Mouse (Mus musculus): ENCODE measurements around the gene Prss45. TPM values are rescaled to one million over a fixed set of nuclear protein-coding genes. Genes with fewer than 3 reads are reported as not detected.
A peak's percentile ranks its signal among the peaks of the same experiment; 100 is the strongest.

Gene Prss45
- polyA plus RNA-seq, 1 experiment: 0.50 TPM

- no peak overlapping the region for H3K27ac ChIP-seq (ENCODE audit: insufficient read depth, low read length)
- TF ChIP-seq POLR2A (IDR thresholded peaks at IDR 0.05; ENCODE audit: extremely low read depth, insufficient read depth, low read length) (no peak), CTCF (IDR thresholded peaks at IDR 0.05; ENCODE audit: extremely low read depth, insufficient read depth, low read length) (peak; percentile 26; the same call in 1 of the 2 replicates)
- H3K4me1 ChIP-seq (ENCODE audit: control insufficient read depth, insufficient read depth, low read length): no peaks in the 10 kb centered on the region
- H3K4me3 ChIP-seq (ENCODE audit: insufficient read depth, low read length): no peak overlapping the region
These were observed 55.8 kb downstream of the Prss45 start for GRCm38 (mm10) chr9:110890026-110890783.

Other genes starting within 250 kb of the Prss45 start
- 2.5 and 3.7 TPM in 2 replicates for gene Nradd, start 210.1 kb upstream of the Prss45 start, polyA plus RNA-seq (2012; rRNA removed)
- gene Nbeal2, start 180.4 kb upstream of the Prss45 start, polyA plus RNA-seq (2012; rRNA removed): 10.0 and 10.7 TPM in 2 replicates
- gene Ccdc12, start 178.1 kb upstream of the Prss45 start, polyA plus RNA-seq (2012; rRNA removed): 100 and 103 TPM in 2 replicates
- gene Myl3, start 92.7 kb upstream of the Prss45 start, polyA plus RNA-seq (2012; rRNA removed): 0.13 and 0.30 TPM in 2 replicates
- 8.2 and 9.0 TPM in 2 replicates for gene Pth1r, start 87.4 kb upstream of the Prss45 start, polyA plus RNA-seq (2012; rRNA removed)
- not detected in 2 replicates for gene Prss42, start 36.4 kb upstream of the Prss45 start, polyA plus RNA-seq (2012; rRNA removed)
- not detected in 2 replicates for gene Prss44, start 20.6 kb upstream of the Prss45 start, polyA plus RNA-seq (2012; rRNA removed)
- 0.08 and 0.21 TPM in 2 replicates for gene Prss43, start 7.9 kb upstream of the Prss45 start, polyA plus RNA-seq (2012; rRNA removed)
- not detected in 2 replicates for gene Prss46, start 9.9 kb downstream of the Prss45 start, polyA plus RNA-seq (2012; rRNA removed)
- gene Prss50, start 23.4 kb downstream of the Prss45 start, polyA plus RNA-seq (2012; rRNA removed): 0.95 and 1.1 TPM in 2 replicates
- 8.4 and 9.1 TPM in 2 replicates for gene Als2cl, start 45.3 kb downstream of the Prss45 start, polyA plus RNA-seq (2012; rRNA removed)
- gene Tmie, start 45.5 kb downstream of the Prss45 start, polyA plus RNA-seq (2012; rRNA removed): 1.6 and 2.7 TPM in 2 replicates
- not detected in 2 replicates for gene Fam240a, start 82.3 kb downstream of the Prss45 start, polyA plus RNA-seq (2012; rRNA removed)
- 1.1 and 1.3 TPM in 2 replicates for gene Tdgf1, start 111.6 kb downstream of the Prss45 start, polyA plus RNA-seq (2012; rRNA removed)
- 0.83 and 1.3 TPM in 2 replicates for gene Lrrc2, start 117.0 kb downstream of the Prss45 start, polyA plus RNA-seq (2012; rRNA removed)
- gene Rtp3, start 156.0 kb downstream of the Prss45 start, polyA plus RNA-seq (2012; rRNA removed): 0.45 and 0.69 TPM in 2 replicates
- 0.40 TPM in 1 of 2 replicates, not detected in the other for gene Ltf, start 184.7 kb downstream of the Prss45 start, polyA plus RNA-seq (2012; rRNA removed)
- gene Ccrl2, start 222.9 kb downstream of the Prss45 start, polyA plus RNA-seq (2012; rRNA removed): 1.9 and 2.1 TPM in 2 replicates

Data from cortical plate, adult 2 months (tissue).